Mouse (Mus musculus) ES-Bruce4 (cell line): ENCODE measurements around the gene Ggta1.

Experiments
- CTCF ChIP-seq: IDR thresholded peaks from one replicate; pipeline ENCODE4 v1.8.1; 2011; ENCODE audit warnings: low read depth, low read length
- POLR2A ChIP-seq: IDR thresholded peaks from one replicate; pipeline ENCODE4 v1.8.1; 2011; ENCODE audit warnings: low read length; ENCODE audit not compliant: insufficient read depth

GRCm38 (mm10) chr2:35397096-35397495, 65.9 kb downstream of the Ggta1 start, which contains the start of gene 4930402F06Rik:
- TF ChIP-seq CTCF (no peak), POLR2A (no peak)
